Mouse (Mus musculus): Measurements from ENCODE around the gene Slc6a6. TPM values are rescaled to one million over a fixed set of nuclear protein-coding genes. Genes with fewer than 3 reads are reported as not detected.
A peak's percentile ranks its signal among the peaks of the same experiment; 100 is the strongest.

Gene Slc6a6
- polyA plus RNA-seq, 1 experiment from 2014 or later = 45.6 TPM

- H3K36me3 ChIP-seq (ENCODE audit: control insufficient read depth, insufficient read depth, low read length) = no peaks in the 10 kb centered on the region
- no peak for ATAC-seq (ENCODE audit: low FRiP score)
- no peak for DNase-seq (ENCODE audit: low spot score, missing footprints)
- H3K9ac ChIP-seq (ENCODE audit: low read length) = no peak overlapping the region
- no peaks in the 10 kb centered on the region for H3K4me1 ChIP-seq (ENCODE audit: control insufficient read depth, insufficient read depth, low read length)
- no peak overlapping the region for H3K27ac ChIP-seq (ENCODE audit: low read depth, low read length)
- WGBS = 65% methylated on average over 3 of the region's 3 CpGs
- H3K4me2 ChIP-seq = no peak overlapping the region
- no peaks in the 10 kb centered on the region for H3K9me3 ChIP-seq (ENCODE audit: control insufficient read depth, low read length)
- H3K27me3 ChIP-seq (ENCODE audit: control insufficient read depth, insufficient read depth, low read length) = no peaks in the 10 kb centered on the region
- H3K4me3 ChIP-seq (ENCODE audit: low read depth, low read length) = no peak overlapping the region
Measured at GRCm38 (mm10) chr6:91795640-91796039, 111.8 kb downstream of the Slc6a6 start.

GRCm38 (mm10) chr6:91796064-91796463, 112.2 kb downstream of the Slc6a6 start:
- DNase-seq (ENCODE audit: low spot score, missing footprints) (no peak), ATAC-seq (ENCODE audit: low FRiP score) (no peak)
- Histone ChIP-seq H3K9ac (ENCODE audit: low read length) (no peak overlapping the region), H3K4me1 (ENCODE audit: control insufficient read depth, insufficient read depth, low read length) (no peaks in the 10 kb centered on the region), H3K9me3 (ENCODE audit: control insufficient read depth, low read length) (no peaks in the 10 kb centered on the region), H3K4me2 (no peak overlapping the region), H3K4me3 (ENCODE audit: low read depth, low read length) (no peak overlapping the region), H3K27ac (ENCODE audit: low read depth, low read length) (no peak overlapping the region), H3K27me3 (ENCODE audit: control insufficient read depth, insufficient read depth, low read length) (no peaks in the 10 kb centered on the region), H3K36me3 (ENCODE audit: control insufficient read depth, insufficient read depth, low read length) (no peaks in the 10 kb centered on the region)
- WGBS = 66% methylated on average over 9 of the region's 9 CpGs

GRCm38 (mm10) chr6:91796736-91797135, 112.9 kb downstream of the Slc6a6 start:
- H3K27ac ChIP-seq (ENCODE audit: low read depth, low read length) = no peak overlapping the region
- no peaks in the 10 kb centered on the region for H3K4me1 ChIP-seq (ENCODE audit: control insufficient read depth, insufficient read depth, low read length)
- H3K9me3 ChIP-seq (ENCODE audit: control insufficient read depth, low read length) = no peaks in the 10 kb centered on the region
- H3K27me3 ChIP-seq (ENCODE audit: control insufficient read depth, insufficient read depth, low read length) = no peaks in the 10 kb centered on the region
- no peak for ATAC-seq (ENCODE audit: low FRiP score)
- no peak overlapping the region for H3K9ac ChIP-seq (ENCODE audit: low read length)
- H3K4me3 ChIP-seq (ENCODE audit: low read depth, low read length) = no peak overlapping the region
- no peak for DNase-seq (ENCODE audit: low spot score, missing footprints)
- 89% methylated on average over 4 of the region's 4 CpGs for WGBS
- no peak overlapping the region for H3K4me2 ChIP-seq
- H3K36me3 ChIP-seq (ENCODE audit: control insufficient read depth, insufficient read depth, low read length) = no peaks in the 10 kb centered on the region

- Histone ChIP-seq H3K27me3 (ENCODE audit: control insufficient read depth, insufficient read depth, low read length) (no peaks in the 10 kb centered on the region), H3K4me1 (ENCODE audit: control insufficient read depth, insufficient read depth, low read length) (no peaks in the 10 kb centered on the region), H3K27ac (ENCODE audit: low read depth, low read length) (no peak overlapping the region), H3K4me2 (no peak overlapping the region), H3K36me3 (ENCODE audit: control insufficient read depth, insufficient read depth, low read length) (no peaks in the 10 kb centered on the region), H3K4me3 (ENCODE audit: low read depth, low read length) (no peak overlapping the region), H3K9me3 (ENCODE audit: control insufficient read depth, low read length) (no peaks in the 10 kb centered on the region), H3K9ac (ENCODE audit: low read length) (no peak overlapping the region)
- DNase-seq (ENCODE audit: low spot score, missing footprints) (no peak), ATAC-seq (ENCODE audit: low FRiP score) (no peak)
- 88% methylated on average over 12 of the region's 12 CpGs for WGBS
Measured at GRCm38 (mm10) chr6:91798496-91798895, 114.6 kb downstream of the Slc6a6 start.

GRCm38 (mm10) chr6:91804177-91804576, 120.3 kb downstream of the Slc6a6 start:
- no peak overlapping the region for H3K4me3 ChIP-seq (ENCODE audit: low read depth, low read length)

GRCm38 (mm10) chr6:91807169-91807568, 123.3 kb downstream of the Slc6a6 start:
- Histone ChIP-seq H3K9me3 (ENCODE audit: control insufficient read depth, low read length) (no peaks in the 10 kb centered on the region), H3K9ac (ENCODE audit: low read length) (peak overlapping the region; percentile 39), H3K4me3 (ENCODE audit: low read depth, low read length) (peak overlapping the region; percentile 7; the same call in 1 of the 2 replicates), H3K27me3 (ENCODE audit: control insufficient read depth, insufficient read depth, low read length) (peaks cover 5% of the 10 kb centered on the region; the same call in 1 of the 2 replicates), H3K36me3 (ENCODE audit: control insufficient read depth, insufficient read depth, low read length) (no peaks in the 10 kb centered on the region), H3K4me2 (peak overlapping the region; percentile 38), H3K4me1 (ENCODE audit: control insufficient read depth, insufficient read depth, low read length) (no peaks in the 10 kb centered on the region), H3K27ac (ENCODE audit: low read depth, low read length) (no peak overlapping the region)
- 4% methylated on average over 23 of the region's 23 CpGs for WGBS
- ATAC-seq (ENCODE audit: low FRiP score) (no peak; the same call in 1 of the 2 replicates), DNase-seq (ENCODE audit: low spot score, missing footprints) (peak; percentile 88)

More at GRCm38 (mm10) chr6:91804177-91804576, 120.3 kb downstream of the Slc6a6 start:
- no peak overlapping the region for H3K4me2 ChIP-seq
- DNase-seq (ENCODE audit: low spot score, missing footprints) (no peak), ATAC-seq (ENCODE audit: low FRiP score) (no peak)
- H3K27ac ChIP-seq (ENCODE audit: low read depth, low read length) = no peak overlapping the region
- 68% methylated on average over 7 of the region's 7 CpGs for WGBS
- no peak overlapping the region for H3K9ac ChIP-seq (ENCODE audit: low read length)
- H3K36me3 ChIP-seq (ENCODE audit: control insufficient read depth, insufficient read depth, low read length) = no peaks in the 10 kb centered on the region
- H3K27me3 ChIP-seq (ENCODE audit: control insufficient read depth, insufficient read depth, low read length) = peaks cover 5% of the 10 kb centered on the region; the same call in 1 of the 2 replicates
- no peaks in the 10 kb centered on the region for H3K9me3 ChIP-seq (ENCODE audit: control insufficient read depth, low read length)
- H3K4me1 ChIP-seq (ENCODE audit: control insufficient read depth, insufficient read depth, low read length) = no peaks in the 10 kb centered on the region

GRCm38 (mm10) chr6:91808022-91808421, 124.2 kb downstream of the Slc6a6 start:
- Histone ChIP-seq H3K4me1 (ENCODE audit: control insufficient read depth, insufficient read depth, low read length) (no peaks in the 10 kb centered on the region), H3K36me3 (ENCODE audit: control insufficient read depth, insufficient read depth, low read length) (no peaks in the 10 kb centered on the region), H3K4me2 (no peak overlapping the region), H3K9ac (ENCODE audit: low read length) (no peak overlapping the region), H3K27ac (ENCODE audit: low read depth, low read length) (no peak overlapping the region), H3K27me3 (ENCODE audit: control insufficient read depth, insufficient read depth, low read length) (peaks cover 5% of the 10 kb centered on the region; the same call in 1 of the 2 replicates), H3K4me3 (ENCODE audit: low read depth, low read length) (no peak overlapping the region), H3K9me3 (ENCODE audit: control insufficient read depth, low read length) (no peaks in the 10 kb centered on the region)
- DNase-seq (ENCODE audit: low spot score, missing footprints) (no peak), ATAC-seq (ENCODE audit: low FRiP score) (no peak)
- 59% methylated on average over 6 of the region's 6 CpGs for WGBS

Other genes starting within 250 kb of the Slc6a6 start
- 25.3 and 26.7 TPM in 2 replicates for gene Chchd4, start 210.5 kb upstream of the Slc6a6 start, polyA plus RNA-seq (2014; fragmentation: Nextera tagmentation; extraction: Ambion mirVana)
- 66.3 and 68.9 TPM in 2 replicates for gene Tmem43, start 210.3 kb upstream of the Slc6a6 start, polyA plus RNA-seq (2014; fragmentation: Nextera tagmentation; extraction: Ambion mirVana)
- 21.6 and 23.2 TPM in 2 replicates for gene Xpc, start 168.2 kb upstream of the Slc6a6 start, polyA plus RNA-seq (2014; fragmentation: Nextera tagmentation; extraction: Ambion mirVana)
- gene Lsm3, start 168.1 kb upstream of the Slc6a6 start, polyA plus RNA-seq (2014; fragmentation: Nextera tagmentation; extraction: Ambion mirVana) = 285 and 305 TPM in 2 replicates
- 0.46 and 0.76 TPM in 2 replicates for gene Grip2, start 143.2 kb downstream of the Slc6a6 start, polyA plus RNA-seq (2014; fragmentation: Nextera tagmentation; extraction: Ambion mirVana)
- 50.2 and 52.8 TPM in 2 replicates for gene Ccdc174, start 194.0 kb downstream of the Slc6a6 start, polyA plus RNA-seq (2014; fragmentation: Nextera tagmentation; extraction: Ambion mirVana)
- gene 4930590J08Rik, start 218.8 kb downstream of the Slc6a6 start, polyA plus RNA-seq (2014; fragmentation: Nextera tagmentation; extraction: Ambion mirVana) = 0.45 and 0.62 TPM in 2 replicates

Measured in midbrain, embryonic 11.5 days (tissue).